Mouse (Mus musculus): ENCODE measurements at regions not wholly inside any gene's neighbourhood (a gene's known extent, or its start where the extent isn't known, plus 50 kb on each side); places are given as distances from the start of the nearest gene placed in this dataset.

DNA sequence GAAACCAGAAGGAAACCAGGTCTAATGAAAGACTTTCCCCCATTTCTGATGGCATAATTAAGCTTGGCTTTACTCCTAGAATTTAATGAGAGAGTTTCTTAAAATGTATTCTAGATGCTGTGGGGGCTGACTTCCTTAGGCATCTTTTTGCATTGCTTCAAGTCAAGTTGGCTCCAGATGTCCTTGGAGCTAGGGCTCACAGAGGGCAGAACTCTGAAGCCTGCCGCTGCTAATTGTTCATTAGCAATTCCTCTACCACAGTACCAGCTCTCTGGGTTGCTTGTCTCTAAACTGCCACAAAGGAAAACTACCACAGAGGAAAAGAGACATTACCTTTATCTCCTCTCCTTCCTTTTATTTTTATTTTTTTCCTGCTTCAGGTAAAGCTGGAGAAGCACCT, 175.9 kb upstream of the Ttc29 start:
- H3K9me3 ChIP-seq (ENCODE audit: control insufficient read depth, low read length): no peaks in the 10 kb centered on the region
- no peaks in the 10 kb centered on the region for H3K4me1 ChIP-seq (replicated peaks; ENCODE audit: control insufficient read depth, insufficient read depth, low read length)
- H3K4me3 ChIP-seq (replicated peaks; ENCODE audit: low read length): no peak overlapping the region
- no peak overlapping the region for H3K9ac ChIP-seq (replicated peaks; ENCODE audit: low read depth, low read length)
- ATAC-seq: no peak
- WGBS: 50% methylated on average over 1 of the region's 1 CpGs
- no peak overlapping the region for H3K27ac ChIP-seq (ENCODE audit: low read length)
- no peaks in the 10 kb centered on the region for H3K27me3 ChIP-seq (replicated peaks; ENCODE audit: control insufficient read depth, insufficient read depth, low read length)
- H3K4me2 ChIP-seq (ENCODE audit: low read length): no peak overlapping the region
- H3K36me3 ChIP-seq (ENCODE audit: control insufficient read depth, insufficient read depth): no peaks in the 10 kb centered on the region

- no peak overlapping the region for H3K4me3 ChIP-seq (replicated peaks; ENCODE audit: low read length)
- no peak overlapping the region for H3K27ac ChIP-seq (ENCODE audit: low read length)
- no peak overlapping the region for H3K4me2 ChIP-seq (ENCODE audit: low read length)
- no peaks in the 10 kb centered on the region for H3K36me3 ChIP-seq (ENCODE audit: control insufficient read depth, insufficient read depth)
- H3K9ac ChIP-seq (replicated peaks; ENCODE audit: low read depth, low read length): no peak overlapping the region
- ATAC-seq: no peak
- WGBS: 92% methylated on average over 3 of the region's 3 CpGs
- H3K9me3 ChIP-seq (ENCODE audit: control insufficient read depth, low read length): no peaks in the 10 kb centered on the region
- no peaks in the 10 kb centered on the region for H3K27me3 ChIP-seq (replicated peaks; ENCODE audit: control insufficient read depth, insufficient read depth, low read length)
- H3K4me1 ChIP-seq (replicated peaks; ENCODE audit: control insufficient read depth, insufficient read depth, low read length): no peaks in the 10 kb centered on the region
These were observed 166.4 kb upstream of the Ttc29 start for GRCm38 (mm10) chr8:78046691-78047090.

DNA sequence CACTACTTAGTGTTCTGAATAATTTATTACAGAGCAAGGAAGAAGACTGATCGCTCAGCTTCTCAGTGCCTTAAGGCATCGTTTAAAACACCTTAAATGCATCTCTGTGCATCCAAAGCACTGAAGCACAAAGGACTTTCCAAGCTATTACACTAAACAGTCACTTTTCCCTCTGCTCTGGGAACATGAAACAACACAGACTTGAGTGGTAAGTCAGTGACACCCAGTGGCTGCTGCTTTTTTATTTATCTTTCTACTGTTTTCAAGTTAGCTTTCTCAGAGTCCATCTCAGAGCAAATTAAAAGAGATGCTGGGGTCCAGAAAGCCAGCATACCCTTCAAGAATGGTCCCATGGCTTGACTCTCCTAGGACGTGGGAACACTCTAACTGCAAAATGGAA, 162.3 kb upstream of the Ttc29 start:
- ATAC-seq: no peak
- Histone ChIP-seq H3K4me3 (replicated peaks; ENCODE audit: low read length) (no peak overlapping the region), H3K4me2 (ENCODE audit: low read length) (no peak overlapping the region), H3K4me1 (replicated peaks; ENCODE audit: control insufficient read depth, insufficient read depth, low read length) (no peaks in the 10 kb centered on the region), H3K27ac (ENCODE audit: low read length) (no peak overlapping the region), H3K27me3 (replicated peaks; ENCODE audit: control insufficient read depth, insufficient read depth, low read length) (no peaks in the 10 kb centered on the region), H3K36me3 (ENCODE audit: control insufficient read depth, insufficient read depth) (no peaks in the 10 kb centered on the region), H3K9me3 (ENCODE audit: control insufficient read depth, low read length) (no peaks in the 10 kb centered on the region), H3K9ac (replicated peaks; ENCODE audit: low read depth, low read length) (no peak overlapping the region)
- WGBS: 72% methylated on average over 3 of the region's 3 CpGs

DNA sequence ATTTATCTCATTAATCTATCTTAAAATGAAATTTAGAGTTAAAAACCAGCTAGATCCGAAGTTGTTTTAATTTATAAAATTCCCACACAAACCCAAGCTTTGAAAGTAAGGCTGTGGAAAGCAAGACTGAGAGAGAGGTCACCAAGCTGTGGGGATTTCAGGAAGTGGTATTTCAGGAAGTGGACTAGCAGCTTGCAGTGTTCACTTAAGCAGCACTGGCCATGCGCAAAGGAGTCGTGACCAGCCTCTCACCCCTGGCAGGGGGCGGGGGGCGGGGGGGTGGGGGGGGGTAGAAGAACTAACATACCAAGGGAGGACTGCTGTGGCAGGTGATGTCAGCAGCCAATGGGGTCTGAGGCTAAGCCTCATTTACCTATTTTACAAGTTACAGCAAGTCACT, 158.7 kb upstream of the Ttc29 start:
- no peaks in the 10 kb centered on the region for H3K36me3 ChIP-seq (ENCODE audit: control insufficient read depth, insufficient read depth)
- no peak for ATAC-seq
- WGBS: 17% methylated on average over 5 of the region's 5 CpGs

DNA sequence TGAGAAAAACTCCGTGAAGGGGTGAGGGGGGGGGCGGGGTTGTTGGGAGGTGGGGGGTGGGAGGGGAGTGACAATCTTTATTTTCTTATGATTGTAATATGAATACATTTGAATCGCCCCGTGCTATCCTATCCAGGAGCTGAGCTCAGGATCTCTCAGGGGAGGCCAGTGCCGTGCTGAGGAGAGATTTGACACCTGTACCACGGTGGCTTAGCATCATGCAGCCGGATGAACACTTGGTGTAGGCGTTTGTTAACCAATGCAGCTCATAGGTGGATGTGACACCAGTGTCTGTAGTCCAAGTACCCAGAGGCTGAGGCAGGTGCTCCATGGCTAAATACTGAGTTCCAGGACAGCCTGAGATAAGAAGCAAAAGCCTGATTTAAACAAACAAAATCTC, 158.2 kb upstream of the Ttc29 start:
- no peak for ATAC-seq
- H3K4me2 ChIP-seq (ENCODE audit: low read length): no peak overlapping the region
- WGBS: 16% methylated on average over 8 of the region's 8 CpGs
- no peaks in the 10 kb centered on the region for H3K9me3 ChIP-seq (ENCODE audit: control insufficient read depth, low read length)
- H3K27me3 ChIP-seq (replicated peaks; ENCODE audit: control insufficient read depth, insufficient read depth, low read length): no peaks in the 10 kb centered on the region
- H3K9ac ChIP-seq (replicated peaks; ENCODE audit: low read depth, low read length): no peak overlapping the region
- H3K36me3 ChIP-seq (ENCODE audit: control insufficient read depth, insufficient read depth): no peaks in the 10 kb centered on the region
- no peak overlapping the region for H3K4me3 ChIP-seq (replicated peaks; ENCODE audit: low read length)
- no peak overlapping the region for H3K27ac ChIP-seq (ENCODE audit: low read length)
- no peaks in the 10 kb centered on the region for H3K4me1 ChIP-seq (replicated peaks; ENCODE audit: control insufficient read depth, insufficient read depth, low read length)

More for the DNA sequence above, 158.7 kb upstream of the Ttc29 start:
- no peak overlapping the region for H3K9ac ChIP-seq (replicated peaks; ENCODE audit: low read depth, low read length)
- no peaks in the 10 kb centered on the region for H3K9me3 ChIP-seq (ENCODE audit: control insufficient read depth, low read length)
- no peaks in the 10 kb centered on the region for H3K27me3 ChIP-seq (replicated peaks; ENCODE audit: control insufficient read depth, insufficient read depth, low read length)
- H3K27ac ChIP-seq (ENCODE audit: low read length): no peak overlapping the region
- no peak overlapping the region for H3K4me3 ChIP-seq (replicated peaks; ENCODE audit: low read length)
- H3K4me2 ChIP-seq (ENCODE audit: low read length): no peak overlapping the region
- no peaks in the 10 kb centered on the region for H3K4me1 ChIP-seq (replicated peaks; ENCODE audit: control insufficient read depth, insufficient read depth, low read length)

DNA sequence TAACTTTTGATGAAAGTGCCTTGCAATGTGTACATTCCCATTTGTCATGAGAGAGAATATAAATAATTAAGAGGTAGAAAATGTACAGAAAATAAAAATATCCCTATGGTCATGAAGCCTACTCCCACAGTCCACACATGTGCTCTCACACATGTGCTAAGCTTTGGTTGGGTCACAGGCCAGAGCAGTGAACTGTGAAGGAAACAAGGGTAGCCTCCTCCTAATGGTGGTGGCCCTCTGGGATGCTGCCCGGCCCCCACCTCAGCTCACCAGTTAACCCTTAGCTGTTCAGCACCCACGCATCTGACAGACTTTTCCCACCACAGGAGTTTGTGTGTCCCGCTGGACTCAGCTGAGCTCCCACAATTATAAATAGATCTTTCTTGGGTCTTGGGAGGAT, 157.6 kb upstream of the Ttc29 start:
- Histone ChIP-seq H3K36me3 (ENCODE audit: control insufficient read depth, insufficient read depth) (no peaks in the 10 kb centered on the region), H3K9me3 (ENCODE audit: control insufficient read depth, low read length) (no peaks in the 10 kb centered on the region), H3K4me1 (replicated peaks; ENCODE audit: control insufficient read depth, insufficient read depth, low read length) (no peaks in the 10 kb centered on the region), H3K27ac (ENCODE audit: low read length) (no peak overlapping the region), H3K4me2 (ENCODE audit: low read length) (no peak overlapping the region), H3K9ac (replicated peaks; ENCODE audit: low read depth, low read length) (no peak overlapping the region), H3K4me3 (replicated peaks; ENCODE audit: low read length) (no peak overlapping the region), H3K27me3 (replicated peaks; ENCODE audit: control insufficient read depth, insufficient read depth, low read length) (no peaks in the 10 kb centered on the region)
- ATAC-seq: no peak
- WGBS: 50% methylated on average over 3 of the region's 3 CpGs

DNA sequence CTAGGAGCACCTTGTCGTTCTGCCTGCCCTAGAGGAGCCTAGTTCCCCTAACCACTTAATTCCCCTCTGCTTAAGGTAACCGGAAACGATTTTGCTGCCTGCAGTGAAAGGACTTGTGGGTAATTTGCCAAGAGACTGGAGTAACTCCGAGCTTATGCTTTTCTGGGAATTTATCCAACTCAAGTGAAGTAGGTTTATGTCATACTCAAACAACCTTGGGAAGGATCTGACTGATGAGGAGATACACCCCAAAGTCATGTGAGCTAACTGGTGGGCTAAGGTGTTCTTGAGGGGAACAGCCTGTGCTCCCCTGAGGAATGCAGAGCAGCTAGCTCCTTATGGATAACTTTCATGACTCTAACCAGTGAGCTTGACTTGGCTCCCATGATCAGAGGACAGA, 155.7 kb upstream of the Ttc29 start:
- Histone ChIP-seq H3K9ac (replicated peaks; ENCODE audit: low read depth, low read length) (no peak overlapping the region), H3K4me2 (ENCODE audit: low read length) (no peak overlapping the region), H3K9me3 (ENCODE audit: control insufficient read depth, low read length) (no peaks in the 10 kb centered on the region), H3K4me3 (replicated peaks; ENCODE audit: low read length) (no peak overlapping the region), H3K36me3 (ENCODE audit: control insufficient read depth, insufficient read depth) (no peaks in the 10 kb centered on the region), H3K27me3 (replicated peaks; ENCODE audit: control insufficient read depth, insufficient read depth, low read length) (no peaks in the 10 kb centered on the region), H3K27ac (ENCODE audit: low read length) (no peak overlapping the region), H3K4me1 (replicated peaks; ENCODE audit: control insufficient read depth, insufficient read depth, low read length) (no peaks in the 10 kb centered on the region)
- ATAC-seq: no peak
- 62% methylated on average over 4 of the region's 4 CpGs for WGBS

DNA sequence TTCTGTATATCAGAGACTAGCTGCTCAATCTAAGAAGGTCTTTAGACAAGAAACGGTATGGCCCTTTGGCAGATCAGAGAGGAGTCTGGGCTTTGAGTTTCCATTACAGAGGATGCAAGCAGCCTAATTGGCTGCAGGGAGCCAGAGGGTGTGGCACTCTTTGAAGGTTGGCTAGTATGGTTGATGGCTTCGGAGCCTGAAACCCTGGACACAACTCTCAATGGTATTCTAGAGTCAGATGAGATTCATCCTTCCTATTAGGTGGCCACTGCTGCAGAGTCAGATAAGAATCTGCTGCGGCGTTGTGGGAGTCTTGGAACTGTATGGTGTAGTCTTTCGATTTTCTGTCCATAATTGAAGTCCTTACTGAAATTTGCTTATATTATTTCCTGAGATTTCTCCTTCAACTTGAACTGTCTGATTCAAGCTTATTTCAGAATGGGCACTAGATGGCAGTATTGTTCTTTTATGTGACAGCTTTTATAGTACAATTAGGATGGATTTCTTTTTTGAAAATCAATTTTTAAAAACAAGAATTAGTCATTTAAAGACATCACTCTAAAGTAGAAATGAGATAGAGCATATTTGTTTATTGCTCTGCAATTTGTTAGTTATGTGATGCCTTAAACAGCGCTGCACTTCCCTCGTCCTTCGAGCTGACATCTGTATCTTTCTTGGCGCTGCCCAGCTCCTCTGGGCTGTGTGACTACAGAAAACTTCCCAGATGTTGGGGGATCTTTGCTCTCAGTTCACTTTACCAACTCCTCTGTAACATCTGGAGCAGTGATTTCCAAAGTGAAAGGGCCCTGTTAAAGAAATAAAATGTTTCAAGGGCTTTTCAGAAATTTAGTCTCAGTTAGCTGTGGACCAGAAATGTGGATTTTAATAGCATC, 151.0 kb upstream of the Ttc29 start:
- Histone ChIP-seq H3K9ac (replicated peaks; ENCODE audit: low read depth, low read length) (no peak overlapping the region), H3K4me1 (replicated peaks; ENCODE audit: control insufficient read depth, insufficient read depth, low read length) (peaks cover 9% of the 10 kb centered on the region), H3K4me2 (ENCODE audit: low read length) (no peak overlapping the region), H3K27ac (ENCODE audit: low read length) (no peak overlapping the region), H3K36me3 (ENCODE audit: control insufficient read depth, insufficient read depth) (no peaks in the 10 kb centered on the region), H3K27me3 (replicated peaks; ENCODE audit: control insufficient read depth, insufficient read depth, low read length) (no peaks in the 10 kb centered on the region), H3K9me3 (ENCODE audit: control insufficient read depth, low read length) (no peaks in the 10 kb centered on the region), H3K4me3 (replicated peaks; ENCODE audit: low read length) (no peak overlapping the region)
- WGBS: 53% methylated on average over 9 of the region's 9 CpGs
- peak; percentile 62 for ATAC-seq

- peak overlapping the region; percentile 37 for H3K4me3 ChIP-seq (replicated peaks; ENCODE audit: low read length)
- peak; percentile 83 for ATAC-seq
- peaks cover 9% of the 10 kb centered on the region for H3K27me3 ChIP-seq (replicated peaks; ENCODE audit: control insufficient read depth, insufficient read depth, low read length)
- no peaks in the 10 kb centered on the region for H3K36me3 ChIP-seq (ENCODE audit: control insufficient read depth, insufficient read depth)
- no peaks in the 10 kb centered on the region for H3K9me3 ChIP-seq (ENCODE audit: control insufficient read depth, low read length)
- no peak overlapping the region for H3K9ac ChIP-seq (replicated peaks; ENCODE audit: low read depth, low read length)
- WGBS: 1% methylated on average over 13 of the region's 13 CpGs
- H3K4me1 ChIP-seq (replicated peaks; ENCODE audit: control insufficient read depth, insufficient read depth, low read length): peaks cover 9% of the 10 kb centered on the region
- peak overlapping the region; percentile 65 for H3K4me2 ChIP-seq (ENCODE audit: low read length)
- H3K27ac ChIP-seq (ENCODE audit: low read length): no peak overlapping the region
These were observed 149.6 kb upstream of the Ttc29 start for GRCm38 (mm10) chr8:78063529-78063928.
